ENCODE assay signal across 21 mouse cellular contexts in the genomic region with DNA sequence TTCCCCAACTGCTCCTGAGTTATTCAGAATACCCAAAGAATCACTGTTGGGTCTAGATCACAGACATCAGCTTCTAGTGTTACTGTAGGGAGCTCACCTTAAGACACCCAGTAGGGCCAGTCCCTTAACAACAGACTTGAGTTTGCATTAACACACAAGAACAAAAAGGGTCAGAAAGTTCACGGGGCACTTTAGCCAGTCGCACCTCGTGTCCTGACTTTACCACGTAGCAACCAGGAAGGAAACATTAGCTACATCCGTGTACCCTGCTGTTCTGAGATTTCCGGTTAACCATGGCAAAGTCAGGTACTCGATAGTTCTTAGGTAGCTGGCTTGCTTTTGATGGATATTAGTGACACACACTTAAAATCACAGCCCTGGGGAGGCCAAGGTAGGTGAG.
"Had no signal": no experiment of that assay in that cellular context is flagged by ENCODE, and none has a peak within 500 bp of the region (broad histone marks: within the 10 kb centered on the region; RNA-seq: fewer than 3 reads in every experiment).

No protein-coding gene starts in this region.

- H3K9me3 ChIP-seq: kidney, embryonic 15.5 days; limb, embryonic 12.5 days; limb, embryonic 15.5 days; neural tube, embryonic 12.5 days; neural tube, embryonic 15.5 days had no signal

- H3K4me2 ChIP-seq: kidney, embryonic 15.5 days; limb, embryonic 12.5 days; limb, embryonic 15.5 days; liver, embryonic 11.5 days; lung, embryonic 14.5 days; midbrain, embryonic 11.5 days; neural tube, embryonic 12.5 days; neural tube, embryonic 15.5 days had no signal

- ATAC-seq: liver, postnatal 0 days; lung, postnatal 0 days had no signal

- H3K27me3 ChIP-seq: kidney, embryonic 15.5 days; limb, embryonic 12.5 days; limb, embryonic 15.5 days; neural tube, embryonic 12.5 days; neural tube, embryonic 15.5 days had no signal

- DNase-seq: kidney, adult 8-10 months; kidney, postnatal 10 days; kidney, postnatal 36 days; layer of hippocampus, postnatal 36 days; left cerebral cortex, postnatal 4 days; liver, postnatal 0 days; lung, embryonic 14.5 days; midbrain, embryonic 14.5 days; right cerebral cortex, adult 18-20 months; right cerebral cortex, postnatal 14 days; right cerebral cortex, postnatal 4 days; thymus, postnatal 25 days had no signal

- H3K9ac ChIP-seq: kidney, embryonic 15.5 days; limb, embryonic 12.5 days; limb, embryonic 15.5 days; liver, embryonic 14.5 days; liver, postnatal 0 days; lung, embryonic 14.5 days; neural tube, embryonic 12.5 days; neural tube, embryonic 15.5 days had no signal

- H3K36me3 ChIP-seq: neural tube, embryonic 15.5 days had no signal

- H3K27ac ChIP-seq: kidney, embryonic 15.5 days; limb, embryonic 12.5 days; limb, embryonic 15.5 days; liver, embryonic 14.5 days; neural tube, embryonic 12.5 days; neural tube, embryonic 15.5 days had no signal

- H3K4me1 ChIP-seq: kidney, embryonic 15.5 days; limb, embryonic 12.5 days; limb, embryonic 15.5 days; neural tube, embryonic 12.5 days; neural tube, embryonic 15.5 days had no signal

- H3K4me3 ChIP-seq: kidney, embryonic 15.5 days; limb, embryonic 12.5 days; limb, embryonic 15.5 days; neural tube, embryonic 12.5 days; neural tube, embryonic 15.5 days had no signal
